Mouse (Mus musculus) stomach, postnatal 0 days (tissue): ENCODE measurements around the gene Gsg1l.

Experiments used
- CTCF ChIP-seq: IDR thresholded peaks from 2 replicates; pipeline ENCODE4 v1.5.1; 2016; ENCODE audit warnings: antibody characterized with exemption, low read depth, mild to moderate bottlenecking, moderate library complexity
- EP300 ChIP-seq: optimal IDR thresholded peaks from 2 replicates; pipeline ENCODE3; 2016; ENCODE audit warnings: antibody characterized with exemption

DNA sequence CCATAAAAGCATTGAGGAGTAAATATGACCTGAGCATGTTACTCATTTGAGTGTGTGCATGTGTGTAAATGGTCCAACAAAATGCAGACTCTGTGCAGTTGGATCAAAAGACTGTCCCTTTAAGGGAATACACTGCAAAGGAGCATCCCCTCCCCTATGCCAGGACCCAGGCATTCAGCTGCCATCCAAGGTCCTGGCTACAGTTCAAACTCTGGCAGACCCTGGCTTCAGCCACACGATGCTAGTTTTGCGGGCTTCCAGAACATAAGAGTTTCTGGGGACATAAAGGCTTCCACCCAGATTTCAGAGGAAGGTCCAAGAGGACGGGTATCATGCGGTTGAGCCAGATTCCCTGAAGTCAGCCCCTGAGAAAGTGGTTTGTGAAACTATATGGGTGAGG is 133.2 kb downstream of the Gsg1l start:
- TF ChIP-seq CTCF (no peak), EP300 (no peak)
